Mouse (Mus musculus) heart, embryonic 10.5 days (tissue): ENCODE measurements around the gene Zfp27. TPM values are rescaled to one million over a fixed set of nuclear protein-coding genes. Genes with fewer than 3 reads are reported as not detected.
A peak's percentile ranks its signal among the peaks of the same experiment; 100 is the strongest.

Experiments used
- DNase-seq: peaks from one replicate; pipeline ENCODE4 v3.0.0-alpha.2; 2017; ENCODE audit warnings: low spot score
- H3K27ac ChIP-seq: fragments of 300-500 bp; sonication (generic); 2 replicates; pipeline ENCODE4 v1.5.1; 2016; ENCODE audit warnings: mild to moderate bottlenecking
- H3K27me3 ChIP-seq: fragments of 300-500 bp; sonication (generic); 2 replicates; pipeline ENCODE4 v1.6.1; 2016; ENCODE audit warnings: mild to moderate bottlenecking; ENCODE audit not compliant: poor library complexity, insufficient read depth, severe bottlenecking
- H3K36me3 ChIP-seq: fragments of 300-500 bp; sonication (generic); 2 replicates; pipeline ENCODE4 v1.6.1; 2016; ENCODE audit warnings: mild to moderate bottlenecking, moderate library complexity
- H3K4me1 ChIP-seq: fragments of 300-500 bp; sonication (generic); 2 replicates; pipeline ENCODE4 v1.6.1; 2016; ENCODE audit warnings: mild to moderate bottlenecking
- H3K4me3 ChIP-seq: fragments of 300-500 bp; sonication (generic); 2 replicates; pipeline ENCODE4 v1.5.1; 2016; ENCODE audit warnings: mild to moderate bottlenecking, moderate library complexity
- H3K9me3 ChIP-seq: fragments of 300-500 bp; sonication (generic); 2 replicates; pipeline ENCODE4 v1.6.1; 2016; ENCODE audit warnings: mild to moderate bottlenecking, moderate library complexity
- WGBS: fragments of 180-500 bp; shearing (Covaris S2); methylation state at CpG from one replicate; pipeline ENCODE4 v1.1.7; 2016; 5-methylcytosine and 5-hydroxymethylcytosine counted together
- polyA plus RNA-seq: library from polyadenylated mRNA; unstranded; fragments of >200 nt; fragmentation: Nextera tagmentation; extraction: Ambion mirVana; gene quantifications from 2 replicates; pipeline ENCODE4 v1.2.1, GENCODE M21; 2016

The Zfp27 gene
- polyA plus RNA-seq, 1 experiment from 2014 or later: 8.2 TPM

- DNase-seq: no peak
- no peaks in the 10 kb centered on the region for H3K27me3 ChIP-seq
- H3K36me3 ChIP-seq: peaks cover 41% of the 10 kb centered on the region
- H3K9me3 ChIP-seq: peaks cover 4% of the 10 kb centered on the region; the same call in 1 of the 2 replicates
- peaks cover 8% of the 10 kb centered on the region; the same call in 1 of the 2 replicates for H3K4me1 ChIP-seq
- peak overlapping the region; percentile 83 for H3K27ac ChIP-seq
- H3K4me3 ChIP-seq: peak overlapping the region; percentile 23; the same call in 1 of the 2 replicates
- WGBS: 42% methylated on average over 6 of the region's 6 CpGs
Measured at GRCm38 (mm10) chr7:29917371-29918061, 11.1 kb upstream of the Zfp27 start.

- Histone ChIP-seq H3K36me3 (peaks cover 58% of the 10 kb centered on the region), H3K27ac (no peak overlapping the region), H3K4me1 (peaks cover 8% of the 10 kb centered on the region; the same call in 1 of the 2 replicates), H3K9me3 (peaks cover 4% of the 10 kb centered on the region; the same call in 1 of the 2 replicates), H3K27me3 (no peaks in the 10 kb centered on the region), H3K4me3 (no peak overlapping the region)
- DNase-seq: no peak
- 91% methylated on average over 13 of the region's 13 CpGs for WGBS
Measured at GRCm38 (mm10) chr7:29912172-29912571, 5.8 kb upstream of the Zfp27 start.

GRCm38 (mm10) chr7:29910252-29910651, 3.9 kb upstream of the Zfp27 start:
- peaks cover 42% of the 10 kb centered on the region for H3K36me3 ChIP-seq
- DNase-seq: no peak
- 69% methylated on average over 2 of the region's 2 CpGs for WGBS
- H3K27me3 ChIP-seq: no peaks in the 10 kb centered on the region
- H3K9me3 ChIP-seq: peaks cover 1% of the 10 kb centered on the region; the same call in 1 of the 2 replicates
- H3K27ac ChIP-seq: no peak overlapping the region
- peaks cover 12% of the 10 kb centered on the region; the same call in 1 of the 2 replicates for H3K4me1 ChIP-seq
- H3K4me3 ChIP-seq: 0 out of 2 replicates have a peak overlapping the region, but pooled peaks have one; percentile 78

GRCm38 (mm10) chr7:29908130-29908950, 2.0 kb upstream of the Zfp27 start, which contains the start of gene Zfp383:
TSS of gene Zfp383 (plus strand) at chr7:29908223.
- peaks cover 29% of the 10 kb centered on the region for H3K36me3 ChIP-seq

GRCm38 (mm10) chr7:29907206-29907605, 834 bp upstream of the Zfp27 start:
- Histone ChIP-seq H3K36me3 (peaks cover 24% of the 10 kb centered on the region), H3K4me1 (peaks cover 12% of the 10 kb centered on the region; the same call in 1 of the 2 replicates), H3K4me3 (peak overlapping the region; percentile 71; the same call in 1 of the 2 replicates), H3K27ac (peak overlapping the region; percentile 96), H3K9me3 (no peaks in the 10 kb centered on the region), H3K27me3 (no peaks in the 10 kb centered on the region)
- 90% methylated on average over 5 of the region's 5 CpGs for WGBS
- no peak for DNase-seq

More at GRCm38 (mm10) chr7:29908130-29908950, 2.0 kb upstream of the Zfp27 start, which contains the start of gene Zfp383:
- H3K27ac ChIP-seq: peak within 1 kb of the TSS; percentile 96
- peak; percentile 95 for DNase-seq
- H3K4me1 ChIP-seq: peaks cover 12% of the 10 kb centered on the region; the same call in 1 of the 2 replicates
- peak within 1 kb of the TSS; percentile 78 for H3K4me3 ChIP-seq
- no peaks in the 10 kb centered on the region for H3K27me3 ChIP-seq
- 2% methylated on average over 33 of the region's 33 CpGs for WGBS
- H3K9me3 ChIP-seq: no peaks in the 10 kb centered on the region

- no peak for DNase-seq
- H3K36me3 ChIP-seq: peaks cover 20% of the 10 kb centered on the region
- H3K4me3 ChIP-seq: peak overlapping the region; percentile 71
- 26% methylated on average over 8 of the region's 8 CpGs for WGBS
- peaks cover 12% of the 10 kb centered on the region; the same call in 1 of the 2 replicates for H3K4me1 ChIP-seq
- H3K9me3 ChIP-seq: no peaks in the 10 kb centered on the region
- H3K27ac ChIP-seq: peak overlapping the region; percentile 96
- no peaks in the 10 kb centered on the region for H3K27me3 ChIP-seq
Measured at GRCm38 (mm10) chr7:29906682-29907058, 298 bp upstream of the Zfp27 start.

GRCm38 (mm10) chr7:29904101-29904500, 2.3 kb downstream of the Zfp27 start:
- no peaks in the 10 kb centered on the region for H3K27me3 ChIP-seq
- no peak for DNase-seq
- H3K4me1 ChIP-seq: peaks cover 4% of the 10 kb centered on the region; the same call in 1 of the 2 replicates
- H3K4me3 ChIP-seq: no peak overlapping the region
- H3K36me3 ChIP-seq: peaks cover 38% of the 10 kb centered on the region
- no peaks in the 10 kb centered on the region for H3K9me3 ChIP-seq
- H3K27ac ChIP-seq: no peak overlapping the region
- 87% methylated on average over 4 of the region's 4 CpGs for WGBS

GRCm38 (mm10) chr7:29898351-29898750, 8.0 kb downstream of the Zfp27 start:
- Histone ChIP-seq H3K4me3 (no peak overlapping the region), H3K4me1 (no peaks in the 10 kb centered on the region), H3K9me3 (peaks cover 23% of the 10 kb centered on the region), H3K27me3 (no peaks in the 10 kb centered on the region), H3K36me3 (peaks cover 88% of the 10 kb centered on the region), H3K27ac (no peak overlapping the region)
- WGBS: 94% methylated on average over 3 of the region's 4 CpGs
- peak; percentile 48 for DNase-seq

- no peaks in the 10 kb centered on the region for H3K27me3 ChIP-seq
- DNase-seq: peak; percentile 67
- peaks cover 74% of the 10 kb centered on the region for H3K36me3 ChIP-seq
- H3K9me3 ChIP-seq: peaks cover 29% of the 10 kb centered on the region
- H3K27ac ChIP-seq: no peak overlapping the region
- H3K4me1 ChIP-seq: no peaks in the 10 kb centered on the region
- WGBS: 98% methylated on average over 4 of the region's 4 CpGs
- no peak overlapping the region for H3K4me3 ChIP-seq
Measured at GRCm38 (mm10) chr7:29892756-29893155, 13.6 kb downstream of the Zfp27 start.

- H3K36me3 ChIP-seq: peaks cover 53% of the 10 kb centered on the region
- WGBS: 95% methylated on average over 7 of the region's 7 CpGs
- H3K4me3 ChIP-seq: no peak overlapping the region
Measured at GRCm38 (mm10) chr7:29890501-29890900, 15.9 kb downstream of the Zfp27 start.

GRCm38 (mm10) chr7:29880916-29881315, 25.5 kb downstream of the Zfp27 start:
- Histone ChIP-seq H3K4me3 (no peak overlapping the region), H3K4me1 (no peaks in the 10 kb centered on the region), H3K27ac (no peak overlapping the region), H3K27me3 (no peaks in the 10 kb centered on the region), H3K9me3 (peaks cover 16% of the 10 kb centered on the region), H3K36me3 (peaks cover 22% of the 10 kb centered on the region)
- 86% methylated on average over 7 of the region's 7 CpGs for WGBS
- peak; percentile 58 for DNase-seq

More at GRCm38 (mm10) chr7:29890501-29890900, 15.9 kb downstream of the Zfp27 start:
- Histone ChIP-seq H3K27ac (no peak overlapping the region), H3K27me3 (no peaks in the 10 kb centered on the region), H3K4me1 (no peaks in the 10 kb centered on the region), H3K9me3 (peaks cover 42% of the 10 kb centered on the region)
- DNase-seq: peak; percentile 13

GRCm38 (mm10) chr7:29880056-29880455, 26.3 kb downstream of the Zfp27 start:
- Histone ChIP-seq H3K27ac (no peak overlapping the region), H3K4me1 (no peaks in the 10 kb centered on the region), H3K9me3 (peaks cover 23% of the 10 kb centered on the region), H3K36me3 (peaks cover 31% of the 10 kb centered on the region), H3K27me3 (no peaks in the 10 kb centered on the region), H3K4me3 (no peak overlapping the region)
- 75% methylated on average over 7 of the region's 7 CpGs for WGBS
- peak; percentile 65 for DNase-seq
